Mouse (Mus musculus) gastrocnemius, adult 8-10 months (tissue): ENCODE measurements at regions not wholly inside any gene's neighbourhood (a gene's known extent, or its start where the extent isn't known, plus 50 kb on each side); places are given as distances from the start of the nearest gene placed in this dataset.

ENCODE experiments used
- DNase-seq, 2 experiments: peaks; one replicate each; pipeline ENCODE4 v3.0.0; 2022; ENCODE audit warnings: low spot score in 2 of 2

GRCm38 (mm10) chr2:144123395-144124034, 90.7 kb downstream of the Banf2 start:
- peak; percentile 20 to 23 for DNase-seq

DNA sequence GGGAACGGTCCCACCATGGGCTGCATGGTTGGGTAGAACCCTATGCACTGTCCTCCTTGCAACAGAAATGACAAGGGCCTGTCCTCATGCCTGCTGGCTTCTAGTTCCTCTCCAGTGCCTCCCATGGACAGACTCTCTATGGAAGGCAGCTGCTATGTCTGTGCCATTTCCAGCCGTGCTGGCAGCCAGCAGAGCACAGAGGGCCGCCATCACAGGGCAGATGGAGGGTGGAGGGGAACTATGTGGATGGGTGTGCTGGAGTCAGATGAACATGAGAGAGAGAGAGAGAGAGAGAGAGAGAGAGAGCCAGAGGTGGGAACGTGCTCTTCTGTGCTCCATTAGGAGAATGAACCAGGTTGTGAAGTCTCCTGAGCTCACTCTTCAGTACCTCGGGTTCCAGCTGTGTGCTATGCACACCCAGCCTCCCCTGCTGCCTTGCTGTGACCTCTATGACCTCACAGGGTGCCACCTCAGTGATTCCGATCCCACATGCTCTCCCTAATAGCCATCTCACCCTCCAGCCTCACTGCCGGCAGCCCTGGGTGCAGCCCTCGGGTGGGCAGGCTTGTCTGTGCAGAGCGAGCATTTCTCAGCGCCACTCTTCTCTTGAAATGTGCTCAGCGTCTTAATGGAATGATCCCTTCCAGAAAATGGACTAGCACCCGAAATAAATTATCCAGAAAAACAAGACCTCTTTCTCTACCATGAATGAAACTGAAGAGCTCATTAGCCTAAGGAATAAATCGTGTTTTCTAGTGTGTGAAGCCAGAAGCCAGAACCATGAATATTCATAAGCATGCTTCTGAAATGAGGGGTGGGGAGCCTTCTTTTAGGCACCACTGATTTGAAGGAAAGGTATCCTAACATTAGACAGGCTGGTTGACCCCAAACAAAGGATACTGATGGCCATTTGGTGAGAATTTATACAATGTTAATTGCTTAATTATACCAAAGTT, 94.5 kb downstream of the Banf2 start:
- DNase-seq, result no peak

DNA sequence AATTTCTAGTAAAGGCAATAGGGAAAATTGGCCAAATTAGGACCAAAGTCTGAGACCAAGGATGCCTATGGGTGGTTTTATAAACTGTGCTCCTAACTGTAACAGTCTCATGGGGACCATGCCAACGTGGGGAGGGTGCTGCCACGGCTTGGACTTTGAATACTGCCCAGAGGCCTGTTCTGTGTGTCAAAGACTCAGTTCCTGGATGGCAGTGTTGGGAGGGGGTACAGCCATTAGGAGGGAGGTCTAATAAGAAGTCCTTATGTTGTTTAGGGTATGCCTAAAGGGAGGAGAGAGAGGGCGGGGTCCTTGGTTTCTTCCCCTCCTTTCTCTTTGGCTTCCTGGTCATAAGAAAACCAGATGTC, 95.2 kb downstream of the Banf2 start:
- DNase-seq, result no peak

DNA sequence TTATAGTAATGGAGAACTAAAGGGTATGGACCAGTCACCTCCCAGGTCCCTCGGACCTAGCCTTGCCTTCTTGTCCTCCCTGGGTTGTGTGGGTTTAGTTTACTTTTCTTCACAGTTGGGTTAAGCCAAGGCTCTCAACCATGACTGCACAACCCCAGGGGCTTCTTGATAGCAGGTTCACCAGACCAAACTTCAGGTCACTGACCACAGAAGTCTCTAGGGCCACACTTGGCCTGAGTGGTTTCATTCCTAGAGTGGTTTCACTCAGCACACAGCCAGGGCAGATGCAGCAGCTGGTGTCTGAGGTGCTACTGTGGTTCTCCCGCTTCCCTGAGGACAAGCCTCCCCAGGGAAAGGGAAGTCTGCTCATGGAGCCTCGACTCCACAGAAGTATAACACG, 95.7 kb downstream of the Banf2 start:
- DNase-seq, result no peak

DNA sequence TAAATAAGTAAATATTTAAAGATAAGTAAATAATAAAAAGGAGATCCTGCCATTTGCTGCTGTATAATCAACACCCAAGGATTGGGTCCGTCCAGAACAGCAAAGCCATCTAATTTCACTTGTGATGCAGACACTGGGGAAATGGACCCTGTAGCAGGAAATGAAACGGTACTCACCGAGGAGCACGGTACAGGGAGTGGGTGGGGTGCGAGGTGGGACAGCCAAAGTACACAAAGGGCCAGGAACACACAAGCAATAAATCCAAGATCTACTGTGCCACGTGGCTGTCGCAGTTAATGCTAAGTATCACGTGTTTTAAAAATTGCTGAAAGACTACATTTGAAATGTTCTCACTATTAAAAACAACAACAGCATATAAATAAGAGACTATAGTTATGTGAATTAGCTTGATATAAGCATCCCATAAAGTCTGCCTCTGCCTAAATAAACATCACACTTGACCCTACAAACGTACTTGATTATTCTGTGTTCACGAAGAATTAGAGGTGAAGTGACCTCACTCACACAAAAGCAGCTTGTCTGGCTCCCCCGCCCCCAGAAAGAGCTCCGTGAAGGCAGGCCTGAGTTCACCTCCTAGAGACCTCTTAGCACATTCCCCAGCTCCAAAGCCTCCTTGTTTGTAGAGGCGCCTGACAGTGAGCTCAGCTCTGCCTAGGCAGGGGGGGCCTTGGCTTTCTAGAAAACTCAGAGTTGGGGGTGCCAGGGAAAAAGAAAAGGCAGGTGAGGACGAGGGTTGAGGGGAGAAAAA, 101.1 kb downstream of the Banf2 start:
- DNase-seq, result no peak

DNA sequence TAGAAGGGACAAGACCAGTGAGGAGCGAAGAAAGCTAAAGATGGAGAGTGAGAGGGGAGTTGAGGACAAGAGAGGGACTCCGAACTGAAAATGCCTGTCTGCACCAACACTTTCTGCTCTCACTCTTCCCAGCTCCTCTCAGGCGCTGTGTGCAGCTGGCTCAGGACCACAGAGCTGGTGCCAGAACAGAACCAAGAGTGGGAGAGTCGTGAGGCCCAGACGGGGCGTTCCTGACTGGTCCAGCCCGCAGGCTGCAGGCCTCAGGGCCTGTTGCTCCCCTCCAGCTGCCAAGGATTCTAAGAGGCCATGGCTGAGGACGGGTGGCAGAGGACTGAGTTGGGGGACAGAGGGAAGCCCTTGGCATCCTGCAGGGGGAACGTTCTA, 101.7 kb downstream of the Banf2 start:
- peak; percentile 21 to 58 for DNase-seq

DNA sequence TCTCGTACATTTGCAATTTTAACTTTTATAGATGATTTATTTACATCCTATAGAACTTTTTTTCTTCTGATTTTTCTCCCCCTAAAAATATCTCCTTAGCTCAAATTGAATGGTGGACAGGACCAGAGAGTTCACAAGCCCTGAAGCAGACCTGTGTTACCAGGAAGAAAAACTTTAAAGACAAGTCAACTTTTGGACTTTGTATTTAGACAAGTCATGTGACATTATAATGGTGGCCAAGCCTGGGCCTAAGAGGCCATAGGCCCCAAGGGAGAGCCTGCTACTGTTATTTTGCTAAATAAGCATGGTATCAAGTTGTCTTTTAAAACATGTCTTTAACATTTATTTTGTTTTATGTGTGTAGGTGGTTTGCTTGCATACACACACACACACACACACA, 102.7 kb downstream of the Banf2 start:
- DNase-seq, result no peak

- no peak for DNase-seq
These were observed 110.9 kb downstream of the Banf2 start for GRCm38 (mm10) chr2:144143620-144144384.

DNA sequence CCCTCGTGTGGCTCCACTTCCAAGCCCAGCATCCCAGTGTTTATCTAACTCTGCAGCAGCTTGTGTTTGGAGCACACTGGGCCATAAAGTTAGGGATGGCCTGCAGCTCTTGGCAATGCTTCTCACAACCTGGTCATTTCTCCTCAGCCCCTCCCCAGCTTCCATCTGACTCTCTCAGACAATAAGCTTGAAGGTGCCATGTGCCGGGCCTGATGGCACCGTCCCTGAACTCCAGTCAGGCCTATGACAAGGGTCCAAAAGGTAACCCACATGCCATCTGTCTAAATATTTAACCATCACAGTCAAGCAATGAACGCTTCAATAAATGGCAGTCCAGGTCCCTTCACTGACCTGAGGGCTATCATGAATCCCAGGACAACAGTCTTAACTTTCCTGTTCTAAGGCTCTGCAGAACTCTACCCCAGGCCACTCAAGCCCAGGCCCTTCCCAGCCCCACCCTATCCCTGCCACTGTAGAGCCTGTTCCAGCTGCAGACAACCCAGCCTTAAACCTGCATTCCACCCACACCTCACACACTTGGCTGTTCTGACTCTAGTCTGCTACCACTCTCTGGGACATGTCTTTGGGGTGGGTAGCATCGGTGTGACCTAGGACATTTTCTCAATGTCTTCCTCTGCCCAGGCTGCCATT, 111.8 kb downstream of the Banf2 start:
- DNase-seq, result no peak

GRCm38 (mm10) chr2:144156456-144157211, 113.8 kb upstream of the Mgme1 start:
- no peak for DNase-seq

- no peak for DNase-seq
These were observed 113.1 kb upstream of the Mgme1 start for GRCm38 (mm10) chr2:144157343-144157742.

DNA sequence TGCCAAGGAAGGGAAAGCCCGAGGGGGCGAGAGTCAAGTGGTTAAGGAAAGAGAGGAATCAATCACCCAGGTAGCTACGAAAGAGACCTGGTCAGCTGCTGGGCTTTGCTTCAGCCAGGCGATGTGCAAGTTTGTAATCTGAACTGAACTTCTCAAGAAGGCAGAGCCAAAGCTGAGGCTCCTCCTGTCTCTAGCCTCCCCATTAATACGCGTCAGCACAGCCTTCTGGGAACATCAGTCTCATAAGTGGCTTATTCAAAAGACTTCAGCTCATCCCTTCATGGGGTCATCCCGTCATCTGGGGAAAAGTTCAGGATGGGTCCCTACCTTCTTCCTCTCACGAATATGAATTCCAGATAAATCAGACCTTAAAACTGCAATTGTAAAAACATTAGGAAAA, 112.2 kb upstream of the Mgme1 start:
- no peak for DNase-seq

DNA sequence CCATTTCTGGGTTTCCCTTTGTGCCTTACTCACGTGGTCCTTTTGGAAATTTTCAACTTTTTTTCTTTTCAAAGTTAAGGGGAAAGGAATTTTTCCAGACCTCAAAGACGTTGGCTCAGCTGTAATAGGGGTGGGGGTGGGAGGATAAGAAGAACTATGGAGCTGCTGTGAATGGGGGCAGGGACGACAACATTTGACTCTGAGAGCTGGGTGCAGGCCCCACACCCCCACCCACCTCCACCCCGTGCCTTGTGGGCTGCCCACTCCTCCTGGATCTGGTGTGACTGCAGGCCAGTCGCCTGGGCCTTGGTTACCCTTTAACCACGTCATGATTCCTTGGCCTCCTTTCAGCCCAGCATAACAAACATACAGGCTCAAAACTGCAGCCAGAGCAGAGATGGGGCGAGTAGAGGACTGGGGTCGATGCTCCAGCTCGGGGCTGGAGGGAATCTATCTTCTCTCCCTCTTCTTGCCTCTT, 110.6 kb upstream of the Mgme1 start:
- no peak for DNase-seq

GRCm38 (mm10) chr2:144160434-144160833, 110.0 kb upstream of the Mgme1 start:
- DNase-seq, result no peak

DNA sequence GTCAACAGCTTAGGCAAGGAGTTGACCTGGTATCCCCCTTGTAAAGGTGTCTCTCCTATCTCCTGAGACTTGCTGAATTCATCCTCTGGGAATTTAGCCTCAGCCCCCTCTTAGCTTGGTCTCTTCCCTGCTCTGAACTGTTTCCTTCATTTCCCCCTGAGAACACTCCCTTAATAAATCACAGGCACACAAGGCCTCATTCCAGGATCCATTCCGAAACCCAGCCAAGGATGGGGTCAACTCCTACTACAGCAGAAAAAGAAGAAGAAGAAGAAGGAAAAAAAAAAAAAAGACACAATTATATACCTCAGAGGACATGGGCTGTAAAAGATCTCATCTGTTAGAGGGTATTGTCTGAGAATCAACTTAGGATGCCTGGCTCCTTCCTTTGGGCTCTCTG, 108.6 kb upstream of the Mgme1 start:
- DNase-seq, result peak in 1 of 2 experiments; percentile 35

- no peak for DNase-seq
These were observed 106.4 kb upstream of the Mgme1 start for GRCm38 (mm10) chr2:144164102-144164501.

DNA sequence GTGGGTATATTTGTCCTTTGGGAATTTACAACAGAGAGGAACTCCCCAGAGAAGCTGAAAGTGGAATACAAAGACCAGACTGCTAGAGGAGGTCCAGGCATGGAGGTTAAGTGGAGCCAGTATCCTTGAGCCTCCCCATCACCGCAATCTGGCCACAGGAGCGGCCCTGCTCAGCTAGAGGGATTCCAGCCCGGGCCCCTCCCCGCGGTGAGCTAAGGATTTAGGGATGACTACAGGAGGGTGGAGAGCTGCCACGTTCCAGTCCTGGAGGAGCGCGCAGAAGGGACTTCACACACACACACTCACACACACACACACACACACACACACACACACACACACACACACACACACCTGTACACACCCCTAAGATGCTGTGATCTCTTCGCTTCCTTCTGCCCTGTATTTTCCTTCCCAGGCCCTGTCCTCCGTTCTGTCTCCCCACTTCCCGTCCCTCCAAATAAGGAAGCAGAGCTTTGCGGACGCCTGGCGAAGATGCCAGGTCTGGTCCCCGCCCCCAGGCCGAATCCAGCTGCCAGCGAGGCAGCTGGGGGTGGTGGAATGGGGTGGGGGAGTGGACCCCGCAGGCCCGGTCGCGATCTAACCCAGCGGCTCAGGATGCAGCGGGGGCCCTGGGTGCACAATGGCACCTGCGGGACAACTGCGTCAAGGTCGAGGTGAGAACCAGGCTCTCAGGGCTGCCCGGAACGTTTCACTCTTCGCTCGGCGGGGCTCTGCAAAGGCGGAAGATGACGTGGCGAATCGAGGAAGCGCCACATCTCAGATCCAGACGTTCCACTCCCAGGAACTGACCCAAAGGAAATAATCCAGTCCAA, 105.3 kb upstream of the Mgme1 start:
- peak; percentile 71 to 76 for DNase-seq

DNA sequence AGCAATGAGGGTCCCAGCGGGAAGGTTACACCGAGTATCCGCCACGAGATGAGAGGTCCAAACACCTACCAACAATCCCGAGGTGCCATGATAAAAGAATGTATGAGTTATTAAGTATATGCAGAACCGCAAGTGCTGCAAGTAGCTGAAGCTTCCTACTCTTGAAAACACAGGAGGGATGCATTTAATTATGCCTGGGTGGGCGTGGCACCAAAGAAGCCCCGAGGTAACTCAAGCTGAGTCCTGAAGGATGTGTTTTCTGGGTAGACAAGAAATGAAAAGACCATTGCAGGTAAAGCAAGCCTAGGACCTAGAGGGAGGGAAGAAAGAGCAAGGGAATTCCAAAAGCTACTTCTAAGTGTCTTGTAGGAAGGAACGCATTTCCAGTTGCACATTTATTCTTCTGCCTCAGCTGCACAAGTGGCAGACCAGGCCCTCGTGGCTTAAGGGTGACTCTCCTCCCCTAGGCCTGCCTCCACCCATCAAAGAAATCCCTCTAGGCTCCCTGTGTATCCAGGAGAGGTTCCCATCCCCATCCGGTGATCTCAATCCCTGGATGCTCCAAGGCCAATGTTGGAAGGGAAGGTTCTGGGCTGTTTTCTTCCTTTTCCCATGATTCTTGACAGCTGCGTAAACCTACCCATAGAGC, 104.2 kb upstream of the Mgme1 start:
- DNase-seq, result no peak
